Mouse (Mus musculus): Measurements from ENCODE around the gene Mycbp2.

GRCm38 (mm10) chr14:103286650-103287049 is 60.0 kb downstream of the Mycbp2 start:
- TF ChIP-seq POLR2A (IDR thresholded peaks at IDR 0.05; ENCODE audit: low read depth, low read length) (no peak), CTCF (IDR thresholded peaks at IDR 0.05; ENCODE audit: extremely low read depth, insufficient read length, insufficient replicate concordance, low read depth, low read length) (no peak)

Data from small intestine, adult 2 months (tissue).